Comparison of ENCODE assay signal across 8 mouse cellular contexts in genomic region chr10:117435734-117436121, GRCm38 (mm10). TPM values are rescaled to one million over a fixed set of nuclear protein-coding genes. Genes with fewer than 3 reads are reported as not detected.
DNase-seq lines count a peak whose midpoint lies in the region; ATAC-seq and TF ChIP-seq lines count a peak whose summit lies in the region.

No protein-coding gene starts in this region.

- no peak overlapping the region for H3K9ac ChIP-seq in lung, embryonic 15.5 days
- no peak overlapping the region for H3K9ac ChIP-seq in intestine, embryonic 14.5 days (ENCODE audit: low read length)

- H3K79me2 ChIP-seq in myocyte (ENCODE audit: control insufficient read depth, insufficient read depth) = no peaks in the 10 kb centered on the region

- peak overlapping the region; percentile 51 for H3K4me3 ChIP-seq in cerebellum, adult 2 months (replicated peaks; ENCODE audit: insufficient read depth, low read depth, low read length)
- peak overlapping the region; percentile 25; the same call in 1 of the 2 replicates for H3K4me3 ChIP-seq in lung, embryonic 15.5 days
- H3K4me3 ChIP-seq in intestine, embryonic 14.5 days (ENCODE audit: low read depth, low read length) = peak overlapping the region; percentile 16; the same call in 1 of the 2 replicates
- no peak overlapping the region for H3K4me3 ChIP-seq in myocyte

- H3ac ChIP-seq in myocyte (ENCODE audit: control insufficient read depth, insufficient read length) = no peak overlapping the region

- H3K27ac ChIP-seq in cerebellum, adult 2 months (ENCODE audit: insufficient read depth, low read length) = no peak overlapping the region
- H3K27ac ChIP-seq in lung, embryonic 15.5 days = no peak overlapping the region
- no peak overlapping the region for H3K27ac ChIP-seq in intestine, embryonic 14.5 days (ENCODE audit: low read depth)

- TF ChIP-seq POLR2A in cerebellum, adult 2 months (IDR thresholded peaks at IDR 0.05; ENCODE audit: borderline replicate concordance, insufficient read depth, low read length) = no peak
- TF ChIP-seq POLR2A in myocyte (IDR thresholded peaks at IDR 0.05; ENCODE audit: insufficient read length, low read depth) = no peak

- 0 out of 2 replicates have a peak, but pooled peaks have one; percentile 1 for ATAC-seq in lung, embryonic 15.5 days (ENCODE audit: borderline replicate concordance, extremely low read depth, low FRiP score, low TSS enrichment)
- ATAC-seq in intestine, embryonic 14.5 days (replicated peaks; ENCODE audit: low FRiP score, low TSS enrichment, low read depth) = 0 out of 2 replicates have a peak, but pooled peaks have one; percentile 7

- H3K4me2 ChIP-seq in lung, embryonic 15.5 days = peak overlapping the region; percentile 62
- peak overlapping the region; percentile 56 for H3K4me2 ChIP-seq in intestine, embryonic 14.5 days (ENCODE audit: low read length)
- peak overlapping the region; percentile 52 for H3K4me2 ChIP-seq in myocyte (ENCODE audit: low read depth)

- H3K4me1 ChIP-seq in cerebellum, adult 2 months (ENCODE audit: control insufficient read depth, insufficient read depth, low read length) = peaks cover 2% of the 10 kb centered on the region; the same call in 1 of the 2 replicates
- H3K4me1 ChIP-seq in lung, embryonic 15.5 days = peaks cover 25% of the 10 kb centered on the region
- H3K4me1 ChIP-seq in intestine, embryonic 14.5 days (replicated peaks; ENCODE audit: control insufficient read depth, insufficient read depth, low read length) = no peaks in the 10 kb centered on the region; the same call in 1 of the 2 replicates

- 44% methylated on average over 12 of the region's 12 CpGs for WGBS in cerebellum, adult 2 months
- 42% methylated on average over 12 of the region's 12 CpGs for WGBS in lung, embryonic 15.5 days
- 46% methylated on average over 12 of the region's 12 CpGs for WGBS in intestine, embryonic 14.5 days

- DNase-seq in cerebellum, adult 2 months = no peak
- DNase-seq in cerebellum, adult 9-10 months = no peak
- DNase-seq in lung, postnatal 14 days = no peak
- DNase-seq in intestine, embryonic 14.5 days (ENCODE audit: low spot score) = no peak
- no peak for DNase-seq in ovary, postnatal 10 days (ENCODE audit: low spot score)
- DNase-seq in adrenal gland, postnatal 14 days = no peak

- TF ChIP-seq CTCF in cerebellum, adult 2 months (IDR thresholded peaks at IDR 0.05; ENCODE audit: borderline replicate concordance, insufficient read depth, low read depth, low read length) = no peak

- no peaks in the 10 kb centered on the region for H3K9me3 ChIP-seq in lung, embryonic 15.5 days
- H3K9me3 ChIP-seq in intestine, embryonic 14.5 days (ENCODE audit: control insufficient read depth, low read length) = no peaks in the 10 kb centered on the region

- H3K27me3 ChIP-seq in cerebellum, adult 2 months (ENCODE audit: control insufficient read depth, insufficient read depth, low read length) = no peaks in the 10 kb centered on the region
- peaks cover 8% of the 10 kb centered on the region; the same call in 1 of the 2 replicates for H3K27me3 ChIP-seq in lung, embryonic 15.5 days
- H3K27me3 ChIP-seq in intestine, embryonic 14.5 days (replicated peaks; ENCODE audit: control insufficient read depth, insufficient read depth, low read length) = no peaks in the 10 kb centered on the region
- H3K27me3 ChIP-seq in myocyte (ENCODE audit: control insufficient read depth, insufficient read depth, insufficient read length) = no peaks in the 10 kb centered on the region

- H3K36me3 ChIP-seq in lung, embryonic 15.5 days = no peaks in the 10 kb centered on the region
- no peaks in the 10 kb centered on the region for H3K36me3 ChIP-seq in intestine, embryonic 14.5 days (ENCODE audit: control insufficient read depth, insufficient read depth, low read length)
- no peaks in the 10 kb centered on the region for H3K36me3 ChIP-seq in myocyte (ENCODE audit: control insufficient read depth, insufficient read depth)

TF ChIP-seq in myocyte, 11 proteins besides CTCF, POLR2A, EP300 and RAD21:
- TF ChIP-seq TCF3 (IDR thresholded peaks at IDR 0.05; ENCODE audit: insufficient read length, low read depth) (no peak), MYOG (IDR thresholded peaks at IDR 0.05; ENCODE audit: control insufficient read depth in 1 of 3, insufficient read depth in 1 of 3, insufficient read length in 2 of 3, low read depth in 2 of 3) (no peak), CEBPB (IDR thresholded peaks at IDR 0.05; ENCODE audit: insufficient read depth, poor library complexity, severe bottlenecking) (no peak), USF1 (IDR thresholded peaks at IDR 0.05; ENCODE audit: low read depth) (no peak), REST (IDR thresholded peaks at IDR 0.05; ENCODE audit: insufficient read depth, insufficient read length) (no peak), E2F4 (IDR thresholded peaks at IDR 0.05; ENCODE audit: insufficient read depth) (no peak), POLR2AphosphoS2 (IDR thresholded peaks at IDR 0.05; ENCODE audit: insufficient read length, low read depth) (no peak), MAX (IDR thresholded peaks at IDR 0.05; ENCODE audit: low read depth) (no peak), TCF12 (IDR thresholded peaks at IDR 0.05; ENCODE audit: insufficient read depth, poor library complexity, severe bottlenecking) (no peak), MYOD1 (IDR thresholded peaks at IDR 0.05; ENCODE audit: control insufficient read depth in 1 of 3, insufficient read length in 2 of 3, low read depth in 2 of 3) (no peak), SRF (IDR thresholded peaks at IDR 0.05; ENCODE audit: control insufficient read depth, insufficient read length, low read depth) (no peak)

RNA-seq across cellular contexts. Expression of gene Cpsf6, which starts 55.9 kb away (rescaled TPM):
- polyA plus RNA-seq in cerebellum, adult 2 months (2012; rRNA removed) = 64.0 and 68.4 TPM in 2 replicates
- 161 and 165 TPM in 2 replicates for polyA plus RNA-seq in lung, embryonic 15.5 days (2015; fragmentation: Nextera tagmentation; extraction: Ambion mirVana)
- 150 and 169 TPM in 2 replicates for polyA plus RNA-seq in intestine, embryonic 14.5 days (2014; fragmentation: Nextera tagmentation; extraction: Ambion mirVana)
- polyA plus RNA-seq in myocyte (2012; fragmentation: generic; extraction: Trizol) = 21.8 TPM
- total RNA-seq in adrenal gland, postnatal 14 days (2021) = 76.0 and 87.9 TPM in 2 replicates
